Mouse (Mus musculus) E14TG2a.4 (cell line): ENCODE data around the gene Gon4l.

Experiments used
- CTCF ChIP-seq: conservative IDR thresholded peaks from 2 replicates; pipeline ENCODE4 v1.5.1; 2014; ENCODE audit warnings: low read length
- NANOG ChIP-seq: IDR thresholded peaks from 2 replicates; pipeline ENCODE4 v1.6.1; 2014; ENCODE audit warnings: borderline replicate concordance, low read length, mixed read lengths

DNA sequence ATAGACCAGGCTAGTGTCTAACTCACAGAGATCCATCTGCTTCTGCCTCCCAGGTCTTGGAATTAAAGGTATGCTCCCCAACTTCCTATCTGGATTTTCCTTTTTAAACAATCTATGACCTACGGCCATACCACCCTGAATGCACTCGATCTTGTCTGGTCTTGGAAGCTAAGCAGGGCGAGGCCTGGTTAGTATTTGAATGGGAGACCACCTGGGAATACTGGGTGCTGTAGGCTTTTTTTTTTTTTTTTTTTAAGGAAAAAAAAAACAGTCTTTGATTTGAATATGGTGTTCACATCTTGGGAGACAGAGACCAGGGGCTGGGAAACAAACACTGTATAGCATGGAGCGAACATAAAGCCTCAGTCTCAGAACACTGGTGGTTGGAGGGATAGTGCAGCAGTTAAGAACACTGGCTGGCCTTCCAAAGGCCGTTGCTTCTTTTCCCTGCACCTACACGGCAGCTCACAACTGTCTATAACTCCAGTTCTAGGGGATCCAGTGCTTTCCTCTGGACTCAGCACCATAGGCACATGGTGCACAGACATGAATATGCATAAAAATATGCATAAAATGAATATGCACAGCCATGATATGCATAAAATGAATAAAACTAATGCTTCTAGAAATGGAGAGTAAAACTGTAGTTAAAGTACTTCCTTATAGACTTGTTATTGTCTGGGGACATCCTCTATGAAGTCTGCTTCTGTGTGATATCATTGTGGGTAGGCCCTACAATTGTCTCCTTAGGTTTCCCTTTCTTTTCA is 71.5 kb downstream of the Gon4l start:
- TF ChIP-seq CTCF (no peak), NANOG (no peak)
